Mouse (Mus musculus): ENCODE data around the gene Tuba1b.

DNA sequence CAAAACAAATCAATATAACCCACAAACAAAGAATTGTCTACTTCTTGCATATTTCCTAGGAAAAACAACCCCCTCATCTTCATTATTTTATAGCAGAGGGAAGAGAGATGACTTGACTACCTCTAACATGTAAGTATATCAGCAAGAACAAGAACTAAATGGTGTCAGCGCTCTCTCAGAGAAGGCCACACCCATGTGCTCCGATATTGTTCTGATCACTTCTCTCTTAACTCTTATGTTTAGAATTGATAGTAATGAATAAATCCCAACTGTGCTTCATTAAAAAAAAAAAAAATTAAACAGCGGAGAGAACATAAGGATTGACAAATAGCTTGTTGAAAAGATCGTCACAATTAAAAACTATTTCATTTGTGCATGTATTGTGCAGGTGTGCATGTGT lies 21.0 kb upstream of the Tuba1b start:
- TF ChIP-seq GATA1 (IDR thresholded peaks at IDR 0.05; ENCODE audit: low read length) (no peak), TAL1 (IDR thresholded peaks at IDR 0.05; ENCODE audit: low read length) (no peak)

Data from erythroblast, embryonic 14.5 days (primary cell).